1 mouse cellular context compared by ENCODE assay signal in the genomic region with DNA sequence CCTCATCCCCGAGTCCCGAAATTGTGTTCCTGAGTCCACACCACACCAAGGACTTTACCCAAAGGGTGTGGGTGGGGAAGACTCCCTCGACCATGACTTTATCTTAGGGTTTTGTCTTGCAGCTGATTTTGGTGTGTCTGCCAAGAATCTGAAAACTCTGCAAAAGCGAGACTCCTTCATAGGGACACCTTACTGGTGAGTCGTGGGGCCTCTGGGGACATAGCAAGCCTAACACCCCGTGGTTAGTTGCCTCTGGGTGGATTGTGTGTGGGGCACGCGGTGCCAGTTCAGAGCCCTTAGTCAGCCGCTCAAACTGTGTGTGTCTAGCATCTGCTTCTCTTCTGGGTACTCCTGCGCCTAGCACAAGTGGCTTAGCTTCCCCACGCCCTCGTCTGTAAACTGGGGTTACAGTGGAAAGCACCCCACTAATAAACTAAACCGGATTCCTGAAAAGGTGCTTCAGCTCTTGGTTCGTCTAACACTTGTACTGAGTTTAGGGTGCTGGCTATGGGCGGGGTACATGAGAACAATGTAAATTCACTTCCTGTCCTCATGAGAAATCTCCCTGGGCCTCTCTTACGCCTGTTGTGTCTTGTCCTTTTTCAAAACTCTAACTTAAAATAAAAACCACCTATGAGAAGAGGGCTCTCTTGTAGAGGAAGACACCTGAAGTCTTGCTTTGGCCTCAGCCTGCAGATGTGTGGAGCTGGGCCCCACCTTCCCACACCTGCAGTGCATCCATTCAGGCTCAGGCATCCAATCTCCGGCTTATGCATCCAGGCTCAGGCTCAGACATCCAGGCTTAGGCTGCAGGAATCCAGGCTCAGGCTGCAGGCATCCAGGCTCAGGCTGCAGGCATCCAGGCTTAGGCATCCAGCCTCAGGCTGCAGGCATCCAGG.
TF ChIP-seq lines count a peak whose summit lies in the region.

No protein-coding gene starts in this region.

TF ChIP-seq in CH12.LX, 34 proteins besides CTCF, POLR2A, EP300 and RAD21 (continued from another document):
- TF ChIP-seq MEF2A (IDR thresholded peaks at IDR 0.05; ENCODE audit: borderline replicate concordance, low read depth, low read length): peak; percentile 33; the same call in 1 of the 2 replicates
- TF ChIP-seq IRF4 (IDR thresholded peaks at IDR 0.05; ENCODE audit: low read depth, low read length): no peak
